Mouse (Mus musculus) forebrain, embryonic 13.5 days (tissue): ENCODE data around the gene Cacna1d. TPM values are rescaled to one million over a fixed set of nuclear protein-coding genes. Genes with fewer than 3 reads are reported as not detected.

Experiments
- ATAC-seq: fragments of 200-750 bp; cut with Nextera tagmentation; 2 replicates; pipeline ENCODE4 v1.8.0; 2017
- H3K27ac ChIP-seq: fragments of 300-500 bp; sonication (generic); 2 replicates; pipeline ENCODE4 v1.5.1; 2015; ENCODE audit warnings: inconsistent platforms, mild to moderate bottlenecking, moderate library complexity
- H3K27me3 ChIP-seq: fragments of 300-500 bp; sonication (generic); 2 replicates; pipeline ENCODE4 v1.6.1; 2015; ENCODE audit warnings: mild to moderate bottlenecking, inconsistent platforms
- H3K36me3 ChIP-seq: fragments of 300-500 bp; sonication (generic); 2 replicates; pipeline ENCODE4 v1.6.1; 2015; ENCODE audit warnings: mild to moderate bottlenecking, inconsistent platforms; ENCODE audit not compliant: poor library complexity, severe bottlenecking
- H3K4me1 ChIP-seq: fragments of 300-500 bp; sonication (generic); 2 replicates; pipeline ENCODE4 v1.6.1; 2015; ENCODE audit warnings: inconsistent platforms
- H3K4me2 ChIP-seq: fragments of 300-500 bp; sonication (generic); 2 replicates; pipeline ENCODE4 v1.6.1; 2015; ENCODE audit warnings: inconsistent platforms, mild to moderate bottlenecking, moderate library complexity
- H3K4me3 ChIP-seq: fragments of 300-500 bp; sonication (generic); 2 replicates; pipeline ENCODE4 v1.5.1; 2015; ENCODE audit warnings: mild to moderate bottlenecking, inconsistent platforms
- H3K9ac ChIP-seq: fragments of 300-500 bp; sonication (generic); 2 replicates; pipeline ENCODE4 v1.6.1; 2015; ENCODE audit warnings: mild to moderate bottlenecking, inconsistent platforms
- H3K9me3 ChIP-seq: fragments of 300-500 bp; sonication (generic); replicated peaks from 2 replicates; pipeline ENCODE4 v1.6.1; 2016; ENCODE audit warnings: inconsistent platforms
- WGBS: fragments of 180-500 bp; shearing (Covaris S2); methylation state at CpG from one replicate; pipeline ENCODE4 v1.1.7; 2015; 5-methylcytosine and 5-hydroxymethylcytosine counted together
- polyA plus RNA-seq: library from polyadenylated mRNA; unstranded; fragments of >200 nt; fragmentation: Nextera tagmentation; extraction: Ambion mirVana; gene quantifications from 2 replicates; pipeline ENCODE4 v1.2.1, GENCODE M21; 2015

The Cacna1d gene
- polyA plus RNA-seq, 1 experiment from 2014 or later: 4.5 TPM

DNA sequence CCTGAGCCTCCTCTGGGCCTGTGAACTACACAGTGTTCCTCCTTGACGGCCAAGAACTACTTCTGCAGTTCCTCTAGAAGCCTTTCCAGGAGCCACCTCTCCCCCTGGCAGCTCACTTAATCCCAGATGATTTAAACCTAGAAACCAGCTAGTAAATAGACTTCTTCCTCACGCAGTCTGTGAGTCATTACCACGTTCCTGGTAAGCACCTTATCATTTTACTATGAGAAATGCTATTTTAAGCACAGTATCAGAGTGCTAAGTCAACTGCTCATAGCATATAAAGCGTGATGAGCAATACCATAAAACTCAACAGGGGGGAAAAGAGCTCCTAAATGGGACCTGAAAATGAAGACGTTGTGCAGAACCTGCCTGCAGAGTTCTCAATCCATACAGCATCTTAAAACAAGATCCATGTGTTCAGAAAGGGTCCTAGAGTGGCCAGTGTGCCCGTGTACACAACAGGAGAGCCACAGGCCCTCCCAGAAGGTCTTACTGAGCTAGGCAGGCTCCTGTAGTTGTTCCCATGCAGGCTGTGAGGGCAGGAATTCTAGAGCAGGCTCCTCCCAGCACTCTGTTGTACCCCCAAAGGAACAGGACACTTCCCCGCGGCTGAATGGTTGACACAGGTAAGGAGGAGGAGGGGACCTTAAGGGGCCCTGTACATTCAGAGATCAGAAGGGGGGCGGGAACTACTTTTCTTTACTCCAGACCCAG, 377.7 kb downstream of the Cacna1d start:
- Histone ChIP-seq H3K27me3 (no peaks in the 10 kb centered on the region), H3K4me2 (no peak overlapping the region), H3K4me3 (no peak overlapping the region), H3K4me1 (peaks cover 4% of the 10 kb centered on the region; the same call in 1 of the 2 replicates), H3K9me3 (no peaks in the 10 kb centered on the region), H3K36me3 (no peaks in the 10 kb centered on the region), H3K27ac (no peak overlapping the region), H3K9ac (no peak overlapping the region)
- WGBS: 68% methylated on average over 9 of the region's 9 CpGs
- ATAC-seq: no peak

DNA sequence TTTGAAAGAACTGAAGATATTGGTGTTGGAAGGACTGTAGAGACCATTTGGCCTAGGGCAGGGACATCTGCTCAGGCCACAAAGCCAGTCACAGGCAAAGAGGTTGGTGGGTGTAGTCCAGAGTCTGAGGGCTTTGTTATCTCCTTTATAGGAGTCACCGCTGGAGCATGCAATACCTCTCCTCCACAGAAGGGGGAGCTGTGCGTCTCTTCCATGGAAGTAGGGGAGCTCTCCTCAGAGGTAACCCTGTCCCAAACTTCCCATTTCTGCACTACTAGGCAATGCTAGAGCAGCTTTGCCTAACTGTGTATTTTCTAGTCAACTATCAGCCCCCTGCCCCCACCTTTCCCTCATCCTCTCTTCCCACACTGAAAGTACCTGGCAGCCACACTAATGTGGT, 382.2 kb downstream of the Cacna1d start:
- Histone ChIP-seq H3K27me3 (no peaks in the 10 kb centered on the region), H3K9me3 (no peaks in the 10 kb centered on the region), H3K9ac (no peak overlapping the region), H3K4me1 (peaks cover 7% of the 10 kb centered on the region; the same call in 1 of the 2 replicates), H3K4me3 (no peak overlapping the region), H3K27ac (no peak overlapping the region), H3K4me2 (no peak overlapping the region), H3K36me3 (no peaks in the 10 kb centered on the region)
- 40% methylated on average over 2 of the region's 2 CpGs for WGBS
- no peak for ATAC-seq

DNA sequence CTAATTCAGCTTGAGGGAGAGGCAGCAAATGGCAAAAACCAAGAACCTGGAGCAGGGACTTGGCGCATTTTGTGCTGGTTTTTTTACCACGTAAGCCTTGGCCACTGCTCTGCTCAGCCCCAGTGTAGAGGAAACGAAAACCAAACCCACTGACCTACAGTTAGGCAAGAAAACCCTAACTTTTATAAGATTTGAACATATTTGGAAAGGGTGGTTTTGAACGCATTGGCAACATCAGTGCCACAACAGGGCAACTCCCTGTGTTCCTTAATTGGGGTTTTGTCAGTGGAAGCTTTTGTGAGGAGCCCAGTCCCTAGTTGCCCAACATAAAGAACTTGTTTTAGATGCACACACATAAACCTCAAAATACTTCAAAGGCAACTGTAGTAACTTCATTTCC, 384.7 kb downstream of the Cacna1d start:
- Histone ChIP-seq H3K9me3 (no peaks in the 10 kb centered on the region), H3K4me3 (no peak overlapping the region), H3K27me3 (no peaks in the 10 kb centered on the region), H3K4me2 (no peak overlapping the region), H3K9ac (no peak overlapping the region), H3K36me3 (no peaks in the 10 kb centered on the region), H3K27ac (no peak overlapping the region), H3K4me1 (peaks cover 7% of the 10 kb centered on the region; the same call in 1 of the 2 replicates)
- 92% methylated on average over 4 of the region's 4 CpGs for WGBS
- ATAC-seq: no peak

DNA sequence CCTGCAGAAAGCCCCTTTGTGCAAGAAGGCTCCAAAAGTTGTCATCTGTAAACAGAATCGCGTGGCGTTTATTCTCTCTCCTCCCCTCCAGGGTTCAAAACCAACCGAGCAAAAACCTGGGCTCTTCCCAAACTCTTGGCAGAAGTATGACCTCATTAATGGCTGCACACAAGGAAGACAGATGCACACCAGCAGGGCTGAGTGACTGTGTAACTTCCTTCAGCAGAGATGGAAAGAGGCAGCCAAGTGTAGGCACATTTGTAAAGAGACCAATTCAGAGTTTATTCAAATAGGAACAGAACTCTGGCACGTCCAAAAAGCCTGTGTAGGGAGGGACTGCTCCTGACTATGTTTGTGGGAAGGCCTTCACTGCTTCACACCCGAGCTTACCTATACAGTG, 385.7 kb downstream of the Cacna1d start:
- H3K27ac ChIP-seq: no peak overlapping the region; the same call in 1 of the 2 replicates
- H3K36me3 ChIP-seq: no peaks in the 10 kb centered on the region
- H3K4me3 ChIP-seq: no peak overlapping the region
- H3K4me1 ChIP-seq: peaks cover 7% of the 10 kb centered on the region; the same call in 1 of the 2 replicates
- H3K9ac ChIP-seq: no peak overlapping the region
- ATAC-seq: peak; percentile 94
- H3K4me2 ChIP-seq: no peak overlapping the region
- H3K9me3 ChIP-seq: no peaks in the 10 kb centered on the region
- 51% methylated on average over 6 of the region's 6 CpGs for WGBS
- H3K27me3 ChIP-seq: no peaks in the 10 kb centered on the region

DNA sequence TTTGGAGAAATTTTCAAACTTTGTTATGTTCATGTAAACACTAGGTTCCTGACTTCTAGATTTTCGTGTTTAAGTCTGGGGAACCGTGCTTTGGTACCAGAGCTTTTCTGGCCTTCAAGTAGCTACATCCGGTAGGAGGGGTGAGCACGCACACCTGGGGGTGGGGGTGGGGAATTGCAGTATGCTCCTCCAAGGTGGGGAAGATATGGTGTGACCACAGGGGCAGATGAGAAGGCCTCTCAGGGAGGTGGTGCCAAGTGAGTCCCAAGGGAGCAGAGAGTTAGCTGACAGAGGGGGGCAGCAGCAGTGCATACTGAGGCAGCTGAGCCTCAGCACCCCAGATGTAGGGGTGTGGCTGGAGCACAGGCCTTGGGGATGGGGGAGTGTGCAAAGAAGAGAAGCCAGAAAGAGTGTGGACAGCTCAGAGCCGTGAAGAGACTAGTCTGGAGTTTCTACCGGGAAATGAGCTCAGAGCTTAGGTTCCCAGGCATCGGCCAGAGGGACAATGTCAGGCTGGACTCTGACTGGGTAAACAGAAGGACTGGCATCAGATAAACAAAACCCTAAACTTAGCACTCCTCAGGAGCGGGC, 387.2 kb downstream of the Cacna1d start:
- Histone ChIP-seq H3K27me3 (no peaks in the 10 kb centered on the region), H3K27ac (no peak overlapping the region), H3K9ac (no peak overlapping the region), H3K4me3 (no peak overlapping the region), H3K36me3 (no peaks in the 10 kb centered on the region), H3K9me3 (no peaks in the 10 kb centered on the region), H3K4me1 (peaks cover 7% of the 10 kb centered on the region; the same call in 1 of the 2 replicates), H3K4me2 (no peak overlapping the region)
- no peak for ATAC-seq
- WGBS: 70% methylated on average over 8 of the region's 8 CpGs

DNA sequence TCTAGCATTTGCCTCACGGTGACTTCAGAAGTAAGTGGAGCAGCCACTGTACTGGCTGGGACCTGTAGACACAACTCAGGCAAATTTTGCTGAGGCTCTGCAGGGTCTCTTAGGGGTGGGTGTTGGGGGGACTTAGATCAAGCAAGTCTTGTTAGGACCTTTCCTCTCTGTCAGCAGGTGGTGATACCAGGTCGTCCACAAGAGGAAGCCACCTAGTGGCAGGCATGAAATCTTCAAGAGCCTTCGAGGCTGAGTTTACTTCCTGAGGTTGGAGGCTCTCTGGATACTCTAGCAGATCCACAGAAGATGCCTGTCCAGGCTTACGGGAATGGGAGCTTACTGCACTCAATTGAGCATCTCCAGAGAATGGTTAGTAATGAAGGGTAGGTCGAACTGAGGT, 394.0 kb downstream of the Cacna1d start:
- Histone ChIP-seq H3K27ac (no peak overlapping the region), H3K27me3 (no peaks in the 10 kb centered on the region), H3K9ac (no peak overlapping the region), H3K4me3 (no peak overlapping the region), H3K36me3 (no peaks in the 10 kb centered on the region), H3K9me3 (no peaks in the 10 kb centered on the region), H3K4me1 (no peaks in the 10 kb centered on the region), H3K4me2 (no peak overlapping the region)
- 65% methylated on average over 5 of the region's 5 CpGs for WGBS
- ATAC-seq: no peak

DNA sequence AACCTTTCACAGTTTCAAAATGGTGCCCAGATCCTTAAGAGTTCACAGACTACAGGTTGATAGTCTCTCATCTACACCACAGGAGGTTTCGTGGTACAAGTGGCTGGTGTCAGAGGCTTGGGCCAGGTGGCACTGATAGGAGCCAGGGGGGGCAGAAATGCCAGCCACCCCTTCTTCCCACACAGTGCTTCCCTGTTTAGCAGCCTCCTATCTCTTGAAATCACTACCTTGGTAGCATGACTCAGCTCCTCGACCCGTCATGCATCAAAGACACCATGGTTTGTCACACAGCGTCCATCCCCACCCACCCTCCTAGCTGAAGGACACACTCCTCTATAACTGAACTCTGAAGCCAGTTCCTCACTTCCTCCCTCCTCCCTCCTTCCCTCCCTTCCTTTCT, 398.8 kb downstream of the Cacna1d start:
- H3K27ac ChIP-seq: no peak overlapping the region
- H3K4me3 ChIP-seq: no peak overlapping the region
- H3K9me3 ChIP-seq: no peaks in the 10 kb centered on the region
- H3K27me3 ChIP-seq: no peaks in the 10 kb centered on the region
- no peak for ATAC-seq
- no peak overlapping the region for H3K9ac ChIP-seq
- no peak overlapping the region for H3K4me2 ChIP-seq
- no peaks in the 10 kb centered on the region for H3K36me3 ChIP-seq
- whole genome bisulfite sequencing: 87% methylated on average over 4 of the region's 4 CpGs
- H3K4me1 ChIP-seq: no peaks in the 10 kb centered on the region

DNA sequence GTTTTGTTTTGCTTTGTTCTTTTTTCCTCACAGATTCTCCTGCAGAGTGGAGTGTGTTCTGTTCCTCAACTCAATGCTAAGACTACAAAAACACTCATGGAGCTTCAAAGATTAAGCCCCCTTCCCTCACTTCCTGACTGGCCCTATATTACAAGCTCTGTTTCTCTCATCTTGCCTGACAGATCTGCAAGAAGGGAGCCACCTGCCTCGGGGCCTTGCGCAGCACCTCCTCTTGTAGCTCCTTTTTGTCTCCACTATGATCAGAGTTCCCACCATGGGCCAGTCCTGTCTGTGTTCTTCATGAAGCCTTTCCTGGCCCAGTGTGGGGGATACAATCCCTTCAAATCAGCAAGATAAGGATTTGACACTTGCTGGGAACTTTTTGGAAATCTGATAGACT, 399.2 kb downstream of the Cacna1d start:
- WGBS: 83% methylated on average over 2 of the region's 2 CpGs
- ATAC-seq: no peak
- H3K4me2 ChIP-seq: no peak overlapping the region
- H3K4me3 ChIP-seq: no peak overlapping the region
- H3K36me3 ChIP-seq: no peaks in the 10 kb centered on the region
- H3K9me3 ChIP-seq: no peaks in the 10 kb centered on the region
- no peak overlapping the region for H3K27ac ChIP-seq
- no peak overlapping the region for H3K9ac ChIP-seq
- H3K4me1 ChIP-seq: no peaks in the 10 kb centered on the region
- no peaks in the 10 kb centered on the region for H3K27me3 ChIP-seq

DNA sequence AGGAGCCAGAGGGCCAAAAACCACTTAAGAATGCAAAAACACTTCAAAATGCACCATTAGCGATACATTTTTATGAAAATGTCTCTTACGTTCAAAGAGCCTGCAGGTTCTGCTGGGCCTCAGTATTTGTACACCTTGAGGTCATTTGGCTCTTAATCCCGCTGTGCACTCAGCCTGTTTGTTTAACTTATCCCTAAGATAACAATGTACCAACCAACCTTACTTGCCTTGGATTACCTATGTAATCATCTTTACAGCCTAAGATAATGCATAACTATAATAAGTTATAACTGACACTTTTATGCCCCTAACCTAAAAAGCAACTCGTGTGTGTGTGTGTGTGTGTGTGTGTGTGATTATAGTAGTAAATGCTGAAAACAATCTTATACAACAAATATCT, 411.5 kb downstream of the Cacna1d start:
- H3K9ac ChIP-seq: no peak overlapping the region
- H3K36me3 ChIP-seq: no peaks in the 10 kb centered on the region
- H3K4me2 ChIP-seq: no peak overlapping the region
- H3K4me3 ChIP-seq: no peak overlapping the region
- WGBS: 90% methylated on average over 4 of the region's 4 CpGs
- H3K9me3 ChIP-seq: 0 out of 2 replicates have a peak, but pooled peaks cover 4% of the 10 kb centered on the region
- peaks cover 6% of the 10 kb centered on the region; the same call in 1 of the 2 replicates for H3K4me1 ChIP-seq
- no peaks in the 10 kb centered on the region for H3K27me3 ChIP-seq
- ATAC-seq: no peak
- H3K27ac ChIP-seq: no peak overlapping the region

DNA sequence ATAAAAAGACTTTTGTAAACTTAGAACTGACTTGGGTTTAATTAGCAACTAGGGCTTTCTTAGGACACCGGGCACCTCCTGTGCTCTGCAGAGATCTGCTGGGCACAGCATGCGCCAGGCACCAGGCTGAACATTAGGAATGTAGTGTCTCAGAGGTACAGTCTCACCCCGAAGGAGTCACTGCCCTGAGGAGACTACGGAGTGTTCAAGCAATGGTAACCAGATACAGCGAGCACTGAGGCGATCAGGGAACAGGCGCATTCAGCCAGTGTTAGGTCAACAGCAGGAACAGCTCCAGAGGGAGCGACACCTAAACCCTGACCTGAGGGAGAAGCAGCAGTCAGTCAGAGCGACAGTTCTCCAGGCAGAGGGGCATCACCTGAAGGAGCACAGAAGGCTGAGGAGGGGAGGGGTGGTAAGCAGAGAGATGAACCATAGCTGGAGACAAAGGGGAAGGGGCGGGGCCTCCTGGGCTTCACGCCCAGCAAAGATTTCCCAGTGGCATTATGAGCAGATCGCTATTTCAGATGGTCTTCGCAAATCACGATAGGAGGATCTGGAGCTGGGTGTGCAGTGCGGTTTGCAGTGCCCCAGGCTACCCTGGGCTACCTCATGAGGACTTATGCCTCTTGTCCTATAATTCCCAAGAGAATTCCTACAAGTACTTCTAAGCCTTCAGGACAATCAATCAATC, 413.0 kb downstream of the Cacna1d start:
- ATAC-seq: no peak
- no peak overlapping the region for H3K9ac ChIP-seq
- H3K36me3 ChIP-seq: no peaks in the 10 kb centered on the region
- H3K4me3 ChIP-seq: no peak overlapping the region
- 0 out of 2 replicates have a peak, but pooled peaks cover 4% of the 10 kb centered on the region for H3K9me3 ChIP-seq
- H3K4me2 ChIP-seq: no peak overlapping the region
- no peak overlapping the region for H3K27ac ChIP-seq
- H3K4me1 ChIP-seq: peaks cover 6% of the 10 kb centered on the region; the same call in 1 of the 2 replicates
- 83% methylated on average over 15 of the region's 15 CpGs for WGBS
- no peaks in the 10 kb centered on the region for H3K27me3 ChIP-seq

DNA sequence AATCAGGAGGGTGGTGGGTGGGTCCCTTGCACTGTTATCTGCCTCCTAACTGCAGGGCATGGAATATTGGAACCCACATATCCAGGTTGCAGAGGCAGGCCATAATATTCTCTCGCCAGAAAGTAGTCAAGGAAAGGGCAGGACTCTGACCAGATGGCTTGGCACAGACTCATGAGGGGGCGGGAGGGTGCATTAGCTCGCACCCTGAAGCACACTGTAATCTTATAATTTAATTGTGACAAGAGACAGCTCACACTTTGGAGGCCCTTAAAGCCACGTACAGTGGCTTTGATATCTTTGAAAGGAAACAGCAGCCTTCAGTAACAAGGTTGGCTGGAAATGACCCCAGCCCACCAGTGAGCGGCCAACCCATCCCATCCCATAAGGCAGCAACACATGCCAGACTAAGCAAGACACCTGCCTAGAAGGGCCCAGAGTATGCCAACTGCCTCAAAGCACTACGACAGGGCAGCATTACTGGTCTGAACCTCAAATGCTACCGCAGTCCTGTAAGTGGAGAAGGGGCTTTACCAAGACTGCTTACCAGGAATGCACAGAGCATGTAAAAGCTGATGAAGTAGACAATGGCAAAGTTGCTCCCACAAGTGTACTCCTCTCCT, 415.9 kb downstream of the Cacna1d start:
- H3K9me3 ChIP-seq: no peaks in the 10 kb centered on the region
- peaks cover 6% of the 10 kb centered on the region; the same call in 1 of the 2 replicates for H3K4me1 ChIP-seq
- 78% methylated on average over 7 of the region's 7 CpGs for WGBS
- H3K4me3 ChIP-seq: no peak overlapping the region
- H3K27ac ChIP-seq: no peak overlapping the region
- H3K36me3 ChIP-seq: no peaks in the 10 kb centered on the region
- no peak overlapping the region for H3K4me2 ChIP-seq
- no peaks in the 10 kb centered on the region for H3K27me3 ChIP-seq
- H3K9ac ChIP-seq: no peak overlapping the region
- ATAC-seq: no peak

DNA sequence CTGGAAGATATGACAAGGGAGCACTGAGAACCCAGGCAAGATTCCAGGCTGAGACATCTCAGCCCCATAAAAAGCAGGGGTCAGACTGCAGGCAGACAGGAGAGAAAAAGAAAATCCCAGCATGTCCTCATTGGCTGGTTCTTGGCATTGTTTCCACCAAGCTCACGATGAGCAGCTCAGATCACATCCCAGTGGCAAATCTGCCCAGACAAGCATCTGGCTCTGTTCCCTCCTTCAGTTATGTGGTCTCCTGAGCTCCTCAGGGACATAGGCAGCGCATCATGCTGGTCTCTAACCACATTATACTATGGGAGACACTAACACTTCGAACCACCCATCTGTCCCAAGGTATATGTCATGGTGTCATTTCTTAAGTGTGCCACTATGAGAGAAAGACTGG, 422.7 kb downstream of the Cacna1d start:
- WGBS: 75% methylated on average over 3 of the region's 3 CpGs
- no peak overlapping the region for H3K4me3 ChIP-seq
- no peak overlapping the region for H3K4me2 ChIP-seq
- H3K4me1 ChIP-seq: no peaks in the 10 kb centered on the region
- H3K9me3 ChIP-seq: no peaks in the 10 kb centered on the region
- no peaks in the 10 kb centered on the region for H3K36me3 ChIP-seq
- H3K9ac ChIP-seq: no peak overlapping the region
- no peaks in the 10 kb centered on the region for H3K27me3 ChIP-seq
- no peak overlapping the region for H3K27ac ChIP-seq
- no peak for ATAC-seq
